Mouse (Mus musculus) kidney, adult 2 months (tissue): ENCODE measurements around the gene Uggt2.

Experiments
- CTCF ChIP-seq: fragments of 200-500 bp; conservative IDR thresholded peaks from 2 replicates; pipeline ENCODE4 v1.5.1; 2011; ENCODE audit warnings: low read depth, mild to moderate bottlenecking, control low read depth, low read length, moderate library complexity, mixed read lengths; ENCODE audit not compliant: insufficient read depth, insufficient read length
- POLR2A ChIP-seq: fragments of 200-500 bp; IDR thresholded peaks from one replicate; pipeline ENCODE4 v1.6.1; 2011; ENCODE audit warnings: low read depth, low read length, control low read depth

GRCm38 (mm10) chr14:119013549-119013948 is 85.7 kb downstream of the Uggt2 start:
- no peak for TF ChIP-seq POLR2A
- no peak for TF ChIP-seq CTCF
